Mouse (Mus musculus) thymus, adult 2 months (tissue): Measurements from ENCODE around the gene Zdhhc11. TPM values are rescaled to one million over a fixed set of nuclear protein-coding genes. Genes with fewer than 3 reads are reported as not detected.
A peak's percentile ranks its signal among the peaks of the same experiment; 100 is the strongest.
"Not testable (repeated sequence)": the region's sequence is repeated elsewhere in the genome, so short reads cannot be mapped to it uniquely, and the experiment has no call there.

Source experiments
- DNase-seq: peaks from one replicate; pipeline ENCODE4 v3.0.0; 2021
- H3K27ac ChIP-seq: fragments of 200-500 bp; 2 replicates; pipeline ENCODE4 v1.5.1; 2012; ENCODE audit warnings: low read length, control low read depth; ENCODE audit not compliant: control insufficient read depth, insufficient read depth
- H3K27me3 ChIP-seq: fragments of 200-500 bp; 2 replicates; pipeline ENCODE4 v1.6.1; 2012; ENCODE audit warnings: mild to moderate bottlenecking, low read length, moderate library complexity, mixed read lengths; ENCODE audit not compliant: control insufficient read depth, insufficient read depth
- H3K36me3 ChIP-seq: fragments of 200-500 bp; 2 replicates; pipeline ENCODE4 v1.6.1; 2012; ENCODE audit warnings: mild to moderate bottlenecking, low read length, moderate library complexity; ENCODE audit not compliant: control insufficient read depth, insufficient read depth
- H3K4me1 ChIP-seq: fragments of 200-500 bp; replicated peaks from 2 replicates; pipeline ENCODE4 v1.6.1; 2012; ENCODE audit warnings: low read length; ENCODE audit not compliant: control insufficient read depth, insufficient read depth
- H3K4me3 ChIP-seq: fragments of 200-500 bp; 2 replicates; pipeline ENCODE4 v1.5.1; 2012; ENCODE audit warnings: mild to moderate bottlenecking, low read length, control low read depth, moderate library complexity; ENCODE audit not compliant: control insufficient read depth, insufficient read depth
- CTCF ChIP-seq: fragments of 200-500 bp; IDR thresholded peaks from 2 replicates; pipeline ENCODE4 v1.5.1; 2012; ENCODE audit warnings: mild to moderate bottlenecking, control low read depth, low read length, moderate library complexity, borderline replicate concordance; ENCODE audit not compliant: control insufficient read depth, poor library complexity, insufficient read depth; ENCODE audit errors: extremely low read depth
- POLR2A ChIP-seq: fragments of 200-500 bp; IDR thresholded peaks from 2 replicates; pipeline ENCODE4 v1.6.1; 2012; ENCODE audit warnings: mild to moderate bottlenecking, low read length, control low read depth, moderate library complexity; ENCODE audit not compliant: control insufficient read depth, poor library complexity, insufficient read depth; ENCODE audit errors: extremely low read depth
- WGBS: fragments of 180-500 bp; shearing (Covaris S2); methylation state at CpG from one replicate; pipeline ENCODE4 v1.1.7; 2018; 5-methylcytosine and 5-hydroxymethylcytosine counted together
- polyA plus RNA-seq: library from polyadenylated mRNA; depleted of rRNA; stranded (reverse); fragments of >200 nt; gene quantifications from 2 replicates; pipeline ENCODE4 v1.2.3, GENCODE M21; 2012

The Zdhhc11 gene
- polyA plus RNA-seq, 1 experiment = not detected

DNA sequence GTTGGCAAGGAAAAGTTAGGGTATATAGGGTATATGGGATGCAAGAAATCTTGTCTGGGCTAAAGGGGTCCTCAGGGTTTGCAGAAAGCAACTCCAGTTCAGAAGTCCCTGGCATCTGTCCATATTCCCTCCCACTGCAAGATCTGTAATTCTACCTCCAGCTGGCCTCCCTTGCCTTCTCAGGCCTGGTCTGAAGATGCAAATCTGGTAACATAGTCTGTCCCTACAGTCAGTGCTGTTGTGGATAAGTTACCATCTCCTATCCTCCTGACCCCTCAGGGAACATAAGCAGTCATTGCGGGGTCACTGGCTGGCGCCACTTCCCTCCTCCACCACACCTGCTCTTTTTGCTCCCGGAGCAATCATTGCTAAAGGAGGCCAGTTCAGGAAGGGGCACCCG lies 52.3 kb downstream of the Zdhhc11 start:
- H3K27me3 ChIP-seq = no peaks in the 10 kb centered on the region; the same call in 1 of the 2 replicates
- 89% methylated on average over 4 of the region's 4 CpGs for WGBS
- no peak overlapping the region for H3K4me3 ChIP-seq
- H3K27ac ChIP-seq = no peak overlapping the region
- no peaks in the 10 kb centered on the region for H3K4me1 ChIP-seq
- TF ChIP-seq POLR2A = no peak
- TF ChIP-seq CTCF = no peak
- H3K36me3 ChIP-seq = no peaks in the 10 kb centered on the region
- no peak for DNase-seq

GRCm38 (mm10) chr13:74017426-74017825 lies 53.8 kb downstream of the Zdhhc11 start:
- DNase-seq = no peak
- WGBS = 83% methylated on average over 4 of the region's 4 CpGs
- H3K36me3 ChIP-seq = no peaks in the 10 kb centered on the region
- no peaks in the 10 kb centered on the region for H3K27me3 ChIP-seq
- no peak overlapping the region for H3K27ac ChIP-seq
- no peak overlapping the region for H3K4me3 ChIP-seq
- no peaks in the 10 kb centered on the region for H3K4me1 ChIP-seq
- no peak for TF ChIP-seq CTCF

DNA sequence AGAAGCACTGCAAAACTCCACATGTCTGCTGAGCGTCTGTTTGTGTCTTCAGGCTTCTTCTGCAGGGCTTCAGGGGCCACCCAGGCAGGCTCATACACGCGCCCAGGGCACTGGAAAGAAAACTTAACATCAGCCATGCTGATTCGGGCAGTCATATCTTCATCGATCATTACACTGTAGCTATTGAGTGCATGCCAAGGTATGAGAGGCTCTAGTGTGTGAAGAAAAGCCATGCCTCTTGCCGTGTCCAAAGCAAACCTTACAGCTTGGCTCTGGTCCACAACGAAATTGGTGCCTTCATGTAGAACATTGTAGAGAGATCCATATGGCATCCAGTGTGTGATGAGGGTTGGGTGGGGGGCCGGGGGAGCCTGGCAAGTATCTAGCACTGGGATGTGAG lies 55.4 kb downstream of the Zdhhc11 start:
- H3K4me3 ChIP-seq, H3K36me3 ChIP-seq, H3K27ac ChIP-seq, H3K27me3 ChIP-seq, H3K4me1 ChIP-seq, DNase-seq: not testable (repeated sequence)
- 94% methylated on average over 8 of the region's 8 CpGs for WGBS

- no peak overlapping the region for H3K27ac ChIP-seq
- H3K27me3 ChIP-seq = no peaks in the 10 kb centered on the region
- H3K4me1 ChIP-seq = peaks cover 4% of the 10 kb centered on the region; the same call in 1 of the 2 replicates
- TF ChIP-seq POLR2A (no peak), CTCF (no peak)
- H3K4me3 ChIP-seq = no peak overlapping the region
- WGBS = 72% methylated on average over 4 of the region's 4 CpGs
- no peak for DNase-seq
- no peaks in the 10 kb centered on the region for H3K36me3 ChIP-seq
Observed at GRCm38 (mm10) chr13:74025151-74026081, 61.8 kb downstream of the Zdhhc11 start.

DNA sequence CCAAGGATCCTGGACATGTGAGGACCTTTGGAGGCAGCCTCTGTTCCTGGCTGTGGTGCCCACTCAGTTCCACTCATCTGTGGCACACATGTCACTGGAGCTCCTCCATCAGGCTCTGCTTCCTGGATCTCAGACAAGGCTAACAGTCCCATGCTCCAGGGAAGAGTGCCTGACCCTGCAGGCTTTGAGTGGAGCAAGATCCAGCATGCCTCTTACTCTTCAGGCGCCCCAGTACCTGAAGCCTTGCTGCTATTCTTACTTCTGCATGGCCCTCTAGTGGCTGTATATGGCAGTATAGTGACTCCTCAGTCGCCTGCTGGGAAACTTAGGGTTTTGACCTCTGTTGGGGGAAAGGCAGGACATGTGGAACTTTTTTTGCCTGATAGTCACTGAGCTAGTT lies 62.6 kb downstream of the Zdhhc11 start:
- H3K4me1 ChIP-seq = peaks cover 4% of the 10 kb centered on the region; the same call in 1 of the 2 replicates
- 50% methylated on average over 2 of the region's 2 CpGs for WGBS
- peak; percentile 14 for DNase-seq
- H3K36me3 ChIP-seq = no peaks in the 10 kb centered on the region
- H3K27me3 ChIP-seq = no peaks in the 10 kb centered on the region
- no peak overlapping the region; the same call in 1 of the 2 replicates for H3K27ac ChIP-seq
- no peak overlapping the region for H3K4me3 ChIP-seq
- peak; percentile 56; the same call in 1 of the 2 replicates for TF ChIP-seq CTCF
- TF ChIP-seq POLR2A = no peak

GRCm38 (mm10) chr13:74028116-74028515 lies 64.5 kb downstream of the Zdhhc11 start:
- TF ChIP-seq POLR2A (no peak), CTCF (no peak)
- no peak overlapping the region for H3K4me3 ChIP-seq
- H3K36me3 ChIP-seq = no peaks in the 10 kb centered on the region
- WGBS = 95% methylated on average over 2 of the region's 2 CpGs
- no peak for DNase-seq
- H3K4me1 ChIP-seq = peaks cover 4% of the 10 kb centered on the region; the same call in 1 of the 2 replicates
- no peaks in the 10 kb centered on the region for H3K27me3 ChIP-seq
- no peak overlapping the region for H3K27ac ChIP-seq

GRCm38 (mm10) chr13:74029013-74029412 lies 65.4 kb downstream of the Zdhhc11 start:
- no peak for DNase-seq
- no peaks in the 10 kb centered on the region for H3K36me3 ChIP-seq
- H3K27ac ChIP-seq = no peak overlapping the region
- H3K27me3 ChIP-seq = no peaks in the 10 kb centered on the region
- H3K4me1 ChIP-seq = peaks cover 4% of the 10 kb centered on the region; the same call in 1 of the 2 replicates
- TF ChIP-seq POLR2A = no peak
- no peak for TF ChIP-seq CTCF
- no peak overlapping the region for H3K4me3 ChIP-seq
- WGBS = 64% methylated on average over 2 of the region's 2 CpGs
